Mouse (Mus musculus): Measurements from ENCODE around the gene Zfp36l1. TPM values are rescaled to one million over a fixed set of nuclear protein-coding genes. Genes with fewer than 3 reads are reported as not detected.
A peak's percentile ranks its signal among the peaks of the same experiment; 100 is the strongest.

Zfp36l1 gene
- total RNA-seq (2014; rRNA removed) (32.7 and 47.4 TPM in 2 replicates), polyA plus RNA-seq (2015; fragmentation: Nextera tagmentation; extraction: Ambion mirVana) (46.3 and 48.5 TPM in 2 replicates)

DNA sequence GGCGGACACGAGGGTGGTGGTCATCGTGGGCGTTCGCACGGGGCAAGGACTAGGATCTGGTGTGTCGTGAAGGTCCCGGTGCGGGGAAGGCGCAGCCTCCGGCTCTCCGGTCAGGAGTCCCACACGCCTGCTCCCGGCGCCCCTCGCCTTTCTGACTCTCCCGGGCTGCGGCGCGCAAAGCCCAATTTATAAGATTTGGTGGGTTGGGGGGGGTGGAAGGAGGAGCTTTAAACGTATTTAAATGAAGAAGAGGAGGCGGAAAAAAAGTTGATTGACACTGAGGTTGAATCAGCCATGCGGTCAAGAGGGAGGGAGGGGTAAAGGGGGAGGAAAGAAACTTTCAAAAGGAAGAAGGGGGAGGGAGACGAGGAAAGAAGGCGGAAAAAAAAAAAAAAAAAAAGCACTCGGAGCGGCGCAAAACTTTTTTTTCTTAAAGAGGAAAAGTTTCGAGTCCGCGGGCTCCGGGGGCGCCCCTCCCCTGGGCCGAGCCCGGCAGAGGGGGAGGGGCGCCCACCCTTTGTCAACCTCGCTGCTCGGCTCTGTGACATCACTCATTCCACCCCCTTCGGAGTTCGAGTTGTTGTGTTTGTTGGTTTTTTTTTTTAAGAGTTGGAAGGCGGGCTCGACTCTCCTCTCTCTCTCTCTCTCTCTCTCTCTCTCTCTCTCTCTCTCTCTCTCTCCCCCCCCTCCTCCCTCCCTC, at the start of gene Zfp36l1:
Gene Zfp36l1 (minus strand): TSS at position 162 of the 700 bp plus-strand sequence.
- H3K27ac ChIP-seq (ENCODE audit: low read depth, low read length) = peak within 1 kb of the TSS; percentile 77
- ATAC-seq (ENCODE audit: low FRiP score) = peak; percentile 46; the same call in 1 of the 2 replicates
- H3K4me1 ChIP-seq (ENCODE audit: insufficient read depth, low read length) = peaks cover 9% of the 10 kb centered on the region; the same call in 1 of the 2 replicates
- no peaks in the 10 kb centered on the region for H3K9me3 ChIP-seq (ENCODE audit: low read length)
- H3K4me3 ChIP-seq (ENCODE audit: low read depth, low read length) = peak within 1 kb of the TSS; percentile 53
- no peaks in the 10 kb centered on the region for H3K36me3 ChIP-seq (ENCODE audit: insufficient read depth, low read length)
- peaks cover 19% of the 10 kb centered on the region for H3K27me3 ChIP-seq (ENCODE audit: insufficient read depth, low read length)
- H3K9ac ChIP-seq (replicated peaks; ENCODE audit: low read length, poor library complexity, severe bottlenecking) = peak within 1 kb of the TSS; percentile 64
- DNase-seq (ENCODE audit: low spot score) = peak; percentile 91
- under 1% methylated on average over 41 of the region's 42 CpGs for WGBS
- TF ChIP-seq CTCF (IDR thresholded peaks at IDR 0.05) = no peak
- peak within 1 kb of the TSS; percentile 84 for H3K4me2 ChIP-seq (ENCODE audit: low read depth, low read length, poor library complexity, severe bottlenecking)

DNA sequence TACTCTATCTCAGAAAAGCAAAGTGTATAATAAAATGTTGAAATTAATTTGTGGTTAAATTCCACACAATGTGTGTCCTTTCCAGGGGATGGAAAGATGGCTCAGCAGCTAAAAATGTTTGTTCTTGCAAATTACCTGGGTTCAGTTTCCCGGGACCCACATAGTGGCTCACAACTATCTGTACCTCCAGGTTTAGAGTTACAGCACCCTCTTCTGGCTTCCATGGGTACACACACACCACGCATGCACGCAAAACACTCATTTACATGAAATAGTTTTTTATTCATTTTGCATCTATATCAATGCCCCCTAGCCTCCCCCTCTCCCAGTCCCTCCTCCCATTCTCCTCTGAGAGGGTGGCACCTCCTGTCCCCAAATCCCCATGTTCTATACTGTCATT, 49.6 kb upstream of the Zfp36l1 start:
- Histone ChIP-seq H3K4me2 (ENCODE audit: low read depth, low read length, poor library complexity, severe bottlenecking) (no peak overlapping the region), H3K4me3 (ENCODE audit: low read depth, low read length) (no peak overlapping the region), H3K27me3 (ENCODE audit: insufficient read depth, low read length) (no peaks in the 10 kb centered on the region), H3K4me1 (ENCODE audit: insufficient read depth, low read length) (no peaks in the 10 kb centered on the region), H3K27ac (ENCODE audit: low read depth, low read length) (no peak overlapping the region), H3K9ac (replicated peaks; ENCODE audit: low read length, poor library complexity, severe bottlenecking) (no peak overlapping the region), H3K36me3 (ENCODE audit: insufficient read depth, low read length) (no peaks in the 10 kb centered on the region), H3K9me3 (ENCODE audit: low read length) (no peaks in the 10 kb centered on the region)
- ATAC-seq (ENCODE audit: low FRiP score) (no peak), DNase-seq (ENCODE audit: low spot score) (no peak)
- 62% methylated on average over 3 of the region's 3 CpGs for WGBS
- TF ChIP-seq CTCF (IDR thresholded peaks at IDR 0.05) = peak; percentile 48

DNA sequence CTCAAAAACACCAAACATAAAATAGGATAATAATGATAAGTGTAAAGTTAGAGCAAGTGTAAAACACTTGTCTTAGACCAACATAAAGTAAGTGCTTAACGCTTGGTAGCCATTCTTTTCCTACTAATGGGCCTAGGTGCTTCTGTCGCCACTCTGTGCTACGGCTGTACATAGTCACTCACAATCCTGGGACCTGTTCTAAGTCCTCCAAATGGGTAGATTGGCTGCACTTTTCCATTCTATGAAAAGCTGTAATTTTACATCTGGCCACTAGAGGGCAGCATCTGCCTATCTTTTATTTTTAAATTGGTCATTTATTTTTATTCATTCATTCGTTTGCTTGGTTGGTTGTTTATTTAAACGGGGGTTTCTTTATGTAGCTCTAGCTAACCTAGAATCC, 44.9 kb upstream of the Zfp36l1 start:
- Histone ChIP-seq H3K4me1 (ENCODE audit: insufficient read depth, low read length) (no peaks in the 10 kb centered on the region), H3K36me3 (ENCODE audit: insufficient read depth, low read length) (no peaks in the 10 kb centered on the region), H3K9ac (replicated peaks; ENCODE audit: low read length, poor library complexity, severe bottlenecking) (no peak overlapping the region), H3K27ac (ENCODE audit: low read depth, low read length) (no peak overlapping the region), H3K27me3 (ENCODE audit: insufficient read depth, low read length) (no peaks in the 10 kb centered on the region), H3K9me3 (ENCODE audit: low read length) (no peaks in the 10 kb centered on the region), H3K4me2 (ENCODE audit: low read depth, low read length, poor library complexity, severe bottlenecking) (no peak overlapping the region), H3K4me3 (ENCODE audit: low read depth, low read length) (no peak overlapping the region)
- 7% methylated on average over 5 of the region's 5 CpGs for WGBS
- ATAC-seq (ENCODE audit: low FRiP score) (no peak), DNase-seq (ENCODE audit: low spot score) (peak; percentile 38)
- TF ChIP-seq CTCF (IDR thresholded peaks at IDR 0.05) = peak; percentile 85

DNA sequence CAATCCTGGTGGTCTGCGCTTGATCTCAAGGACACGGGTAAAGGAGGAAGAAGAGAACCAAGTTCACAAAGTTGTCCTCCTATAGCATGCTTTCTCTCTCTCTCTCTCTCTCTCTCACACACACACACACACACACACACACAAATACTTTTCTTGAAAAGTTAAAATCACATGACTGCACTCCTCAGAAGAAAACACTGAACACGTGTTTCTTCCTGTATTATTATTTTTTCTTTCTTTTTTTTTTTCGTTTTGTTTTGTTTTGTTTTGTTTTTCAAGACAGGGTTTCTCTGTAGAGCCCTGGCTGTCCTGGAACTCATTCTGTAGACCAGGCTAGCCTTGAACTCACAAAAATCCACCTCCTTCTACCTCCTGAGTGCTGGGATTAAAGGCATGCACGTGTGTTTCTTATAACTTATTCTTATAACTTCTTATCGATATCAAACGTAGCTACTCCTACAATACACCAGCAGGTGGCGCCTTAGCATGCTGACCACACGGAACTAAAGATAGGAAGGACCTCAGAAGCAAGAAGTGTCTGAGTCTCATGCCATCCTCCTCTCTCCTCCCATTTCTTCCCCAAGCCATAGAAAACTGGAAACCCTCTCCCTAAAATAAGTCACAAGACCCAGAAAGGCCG, 41.0 kb upstream of the Zfp36l1 start:
- H3K27me3 ChIP-seq (ENCODE audit: insufficient read depth, low read length) = no peaks in the 10 kb centered on the region
- no peak overlapping the region for H3K27ac ChIP-seq (ENCODE audit: low read depth, low read length)
- TF ChIP-seq CTCF (IDR thresholded peaks at IDR 0.05) = peak; percentile 86
- H3K4me1 ChIP-seq (ENCODE audit: insufficient read depth, low read length) = no peaks in the 10 kb centered on the region
- no peak overlapping the region for H3K4me3 ChIP-seq (ENCODE audit: low read depth, low read length)
- WGBS = 37% methylated on average over 10 of the region's 10 CpGs
- H3K36me3 ChIP-seq (ENCODE audit: insufficient read depth, low read length) = no peaks in the 10 kb centered on the region
- H3K9ac ChIP-seq (replicated peaks; ENCODE audit: low read length, poor library complexity, severe bottlenecking) = no peak overlapping the region
- no peak overlapping the region for H3K4me2 ChIP-seq (ENCODE audit: low read depth, low read length, poor library complexity, severe bottlenecking)
- ATAC-seq (ENCODE audit: low FRiP score) = no peak
- peak; percentile 75 for DNase-seq (ENCODE audit: low spot score)
- H3K9me3 ChIP-seq (ENCODE audit: low read length) = no peaks in the 10 kb centered on the region

DNA sequence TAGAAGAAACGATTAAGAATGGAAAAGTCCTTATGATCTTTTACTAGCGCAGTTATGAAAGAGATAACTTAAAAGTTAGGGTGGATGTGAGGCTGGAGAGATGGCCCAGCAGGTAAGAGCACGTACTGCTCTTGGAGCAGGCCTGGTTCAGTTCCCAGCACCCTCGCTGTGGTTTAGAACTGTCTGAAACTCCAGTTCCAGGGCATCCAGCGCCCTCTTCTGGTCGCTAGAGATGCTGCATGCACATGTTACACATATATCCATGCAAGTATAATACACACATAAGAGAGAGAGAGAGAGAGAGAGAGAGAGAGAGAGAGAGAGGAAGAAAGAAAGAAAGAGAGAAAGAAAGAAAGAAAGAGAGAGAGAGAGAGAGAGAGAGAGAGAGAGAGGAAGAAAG, 40.3 kb upstream of the Zfp36l1 start:
- no peak for DNase-seq (ENCODE audit: low spot score)
- Histone ChIP-seq H3K4me1 (ENCODE audit: insufficient read depth, low read length) (no peaks in the 10 kb centered on the region), H3K9me3 (ENCODE audit: low read length) (no peaks in the 10 kb centered on the region), H3K27me3 (ENCODE audit: insufficient read depth, low read length) (no peaks in the 10 kb centered on the region), H3K4me2 (ENCODE audit: low read depth, low read length, poor library complexity, severe bottlenecking) (no peak overlapping the region), H3K36me3 (ENCODE audit: insufficient read depth, low read length) (no peaks in the 10 kb centered on the region), H3K27ac (ENCODE audit: low read depth, low read length) (no peak overlapping the region), H3K4me3 (ENCODE audit: low read depth, low read length) (no peak overlapping the region), H3K9ac (replicated peaks; ENCODE audit: low read length, poor library complexity, severe bottlenecking) (no peak overlapping the region)
- no peak for TF ChIP-seq CTCF (IDR thresholded peaks at IDR 0.05)
- 88% methylated on average over 6 of the region's 6 CpGs for WGBS
- ATAC-seq (ENCODE audit: low FRiP score) = no peak

DNA sequence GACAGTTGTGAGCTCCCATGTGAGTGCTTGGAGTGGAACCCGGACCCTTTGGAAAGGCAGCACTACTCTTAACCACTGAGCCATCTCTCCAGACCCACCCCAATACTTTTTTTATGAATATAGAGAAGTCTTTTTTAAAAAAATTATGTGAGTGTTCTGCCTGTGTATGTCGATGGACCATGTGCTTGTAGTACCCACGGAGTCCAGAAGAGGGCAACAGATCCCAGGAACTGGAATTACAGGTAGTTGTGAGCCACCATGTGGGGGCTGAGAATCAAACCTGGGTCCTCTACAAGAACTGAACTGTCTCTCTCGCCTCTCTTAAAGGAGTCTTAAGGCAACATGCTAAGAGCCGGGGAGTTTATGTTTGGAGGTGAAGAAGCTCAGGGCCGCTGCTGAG, 39.0 kb upstream of the Zfp36l1 start:
- Histone ChIP-seq H3K27ac (ENCODE audit: low read depth, low read length) (no peak overlapping the region), H3K4me3 (ENCODE audit: low read depth, low read length) (no peak overlapping the region), H3K4me2 (ENCODE audit: low read depth, low read length, poor library complexity, severe bottlenecking) (no peak overlapping the region), H3K4me1 (ENCODE audit: insufficient read depth, low read length) (no peaks in the 10 kb centered on the region), H3K36me3 (ENCODE audit: insufficient read depth, low read length) (no peaks in the 10 kb centered on the region), H3K9me3 (ENCODE audit: low read length) (no peaks in the 10 kb centered on the region), H3K9ac (replicated peaks; ENCODE audit: low read length, poor library complexity, severe bottlenecking) (no peak overlapping the region), H3K27me3 (ENCODE audit: insufficient read depth, low read length) (no peaks in the 10 kb centered on the region)
- ATAC-seq (ENCODE audit: low FRiP score) (no peak), DNase-seq (ENCODE audit: low spot score) (no peak)
- TF ChIP-seq CTCF (IDR thresholded peaks at IDR 0.05) = peak; percentile 37
- 94% methylated on average over 6 of the region's 6 CpGs for WGBS
